Mouse (Mus musculus): ENCODE results near the gene Gm17324. TPM values are rescaled to one million over a fixed set of nuclear protein-coding genes. Genes with fewer than 3 reads are reported as not detected.
A peak's percentile ranks its signal among the peaks of the same experiment; 100 is the strongest.
"Not testable (repeated sequence)": the region's sequence is repeated elsewhere in the genome, so short reads cannot be mapped to it uniquely, and the experiment has no call there.

Gene Gm17324
- polyA plus RNA-seq, 1 experiment from 2014 or later, result 1.1 TPM

DNA sequence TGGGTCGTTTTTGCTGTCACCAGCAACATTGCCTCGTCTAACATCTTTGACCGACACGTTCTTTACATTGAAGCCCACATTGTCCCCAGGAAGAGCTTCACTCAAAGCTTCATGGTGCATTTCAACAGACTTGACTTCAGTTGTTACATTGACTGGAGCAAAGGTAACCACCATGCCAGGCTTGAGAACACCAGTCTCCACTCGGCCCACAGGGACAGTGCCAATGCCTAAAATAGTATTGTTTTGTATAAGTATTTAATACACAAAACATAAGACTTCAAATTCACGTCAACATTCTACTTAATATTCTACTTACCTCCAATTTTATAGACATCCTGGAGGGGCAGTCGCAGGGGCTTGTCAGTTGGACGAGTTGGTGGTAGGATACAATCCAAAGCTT, 30.7 kb upstream of the Gm17324 start:
- Histone ChIP-seq H3K4me1 (peaks cover 31% of the 10 kb centered on the region), H3K36me3 (peaks cover 62% of the 10 kb centered on the region), H3K9ac (peak overlapping the region; percentile 98), H3K27ac (peak overlapping the region; percentile 97), H3K4me3 (peak overlapping the region; percentile 82), H3K4me2 (peak overlapping the region; percentile 76)
- not testable (repeated sequence) for H3K9me3 ChIP-seq (replicated peaks); ATAC-seq; H3K27me3 ChIP-seq (replicated peaks)
- WGBS (ENCODE audit: insufficient replicate concordance), result 18% methylated on average over 8 of the region's 8 CpGs

DNA sequence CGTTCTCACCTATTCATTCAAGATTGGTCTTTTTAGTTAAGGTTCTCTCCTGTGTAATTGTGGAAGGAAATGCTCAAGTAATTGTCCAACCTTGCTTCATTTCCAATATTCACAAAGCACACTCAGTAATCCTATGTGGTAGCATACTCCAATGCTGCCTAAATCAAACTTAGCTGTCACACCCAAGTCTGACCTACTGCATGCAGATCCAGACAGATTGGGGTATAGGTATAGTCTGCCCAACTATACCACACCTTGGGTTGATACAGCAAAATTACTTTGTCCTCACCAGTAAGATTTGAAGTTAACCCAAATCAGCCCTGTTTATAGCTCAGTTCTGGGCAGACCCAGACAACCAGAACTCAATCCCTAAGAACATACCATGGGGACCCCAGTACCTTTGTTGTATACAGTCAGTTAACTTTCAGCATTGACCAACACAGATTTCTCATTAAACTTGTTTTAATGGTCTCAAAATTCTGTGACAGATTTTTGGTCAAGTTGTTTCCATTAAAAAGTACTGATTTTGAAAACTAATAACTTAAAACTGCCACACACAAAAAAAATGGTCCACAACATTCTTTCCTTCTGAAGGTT, 29.5 kb upstream of the Gm17324 start:
- H3K9ac ChIP-seq; H3K27me3 ChIP-seq (replicated peaks); H3K9me3 ChIP-seq (replicated peaks); ATAC-seq: not testable (repeated sequence)
- peaks cover 74% of the 10 kb centered on the region for H3K36me3 ChIP-seq
- peak overlapping the region; percentile 71 for H3K27ac ChIP-seq
- H3K4me3 ChIP-seq, result peak overlapping the region; percentile 15; the same call in 1 of the 2 replicates
- H3K4me1 ChIP-seq, result peaks cover 29% of the 10 kb centered on the region
- WGBS (ENCODE audit: insufficient replicate concordance), result 62% methylated on average over 1 of the region's 1 CpGs
- peak overlapping the region; percentile 24; the same call in 1 of the 2 replicates for H3K4me2 ChIP-seq

DNA sequence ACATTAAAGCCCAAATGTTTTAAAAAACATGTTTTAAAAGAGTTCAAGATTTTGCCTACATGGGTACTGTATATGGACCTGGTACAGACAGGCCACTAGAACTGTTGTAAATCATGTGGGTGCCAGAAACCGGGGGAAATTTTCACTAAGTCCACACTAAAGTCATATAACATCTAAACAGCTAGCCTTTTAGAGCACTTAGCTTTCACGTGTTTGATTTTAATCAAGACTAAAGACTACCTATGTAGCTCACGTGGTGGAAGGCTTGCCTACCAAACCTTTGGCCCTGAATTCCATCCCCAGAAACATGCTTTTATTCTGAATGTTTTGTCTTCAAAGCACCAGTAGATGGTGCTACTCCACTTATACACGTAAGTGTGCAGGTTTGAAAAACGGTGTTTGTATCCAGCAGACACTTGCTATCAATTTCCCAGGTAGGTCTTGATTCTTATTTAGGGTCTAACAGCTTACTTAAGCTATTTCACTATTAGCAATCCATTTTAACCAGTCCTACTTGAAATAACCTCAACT, 28.5 kb upstream of the Gm17324 start:
- Histone ChIP-seq H3K9me3 (replicated peaks) (no peaks in the 10 kb centered on the region), H3K27me3 (replicated peaks) (no peaks in the 10 kb centered on the region), H3K27ac (peak overlapping the region; percentile 71), H3K4me1 (peaks cover 19% of the 10 kb centered on the region), H3K4me3 (no peak overlapping the region), H3K36me3 (peaks cover 84% of the 10 kb centered on the region), H3K4me2 (no peak overlapping the region), H3K9ac (no peak overlapping the region)
- peak; percentile 1 for ATAC-seq
- WGBS (ENCODE audit: insufficient replicate concordance), result 2% methylated on average over 5 of the region's 5 CpGs

DNA sequence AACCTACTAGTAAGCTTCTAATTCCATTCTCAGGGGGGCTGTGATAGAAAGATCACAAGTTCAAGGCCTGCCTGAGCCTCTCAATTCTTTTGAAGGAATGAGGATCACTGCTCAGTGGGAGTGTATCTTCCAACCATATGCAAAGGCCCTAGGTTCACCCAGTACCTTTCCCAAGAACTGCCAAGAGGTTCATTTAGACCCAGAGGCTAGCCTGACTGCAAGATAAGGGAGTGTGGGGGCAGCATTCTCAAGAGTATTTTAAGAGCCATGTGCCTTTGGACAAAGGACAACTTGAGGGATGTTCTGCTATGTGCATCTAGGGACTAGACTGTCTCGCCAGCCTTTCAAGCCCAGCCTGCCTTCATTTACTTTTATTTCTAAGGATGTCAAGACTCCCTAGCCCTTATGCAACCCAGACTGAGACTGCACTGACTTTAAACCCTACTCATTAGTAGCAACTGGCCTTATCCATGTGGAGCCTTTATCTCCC, 28.0 kb upstream of the Gm17324 start:
- no peak overlapping the region for H3K4me2 ChIP-seq
- peaks cover 16% of the 10 kb centered on the region for H3K4me1 ChIP-seq
- peaks cover 89% of the 10 kb centered on the region for H3K36me3 ChIP-seq
- H3K27me3 ChIP-seq (replicated peaks), result no peaks in the 10 kb centered on the region
- 8% methylated on average over 1 of the region's 1 CpGs for WGBS (ENCODE audit: insufficient replicate concordance)
- H3K9me3 ChIP-seq (replicated peaks), result no peaks in the 10 kb centered on the region
- H3K9ac ChIP-seq, result no peak overlapping the region
- H3K4me3 ChIP-seq, result no peak overlapping the region
- ATAC-seq, result peak; percentile 46
- H3K27ac ChIP-seq, result peak overlapping the region; percentile 71

DNA sequence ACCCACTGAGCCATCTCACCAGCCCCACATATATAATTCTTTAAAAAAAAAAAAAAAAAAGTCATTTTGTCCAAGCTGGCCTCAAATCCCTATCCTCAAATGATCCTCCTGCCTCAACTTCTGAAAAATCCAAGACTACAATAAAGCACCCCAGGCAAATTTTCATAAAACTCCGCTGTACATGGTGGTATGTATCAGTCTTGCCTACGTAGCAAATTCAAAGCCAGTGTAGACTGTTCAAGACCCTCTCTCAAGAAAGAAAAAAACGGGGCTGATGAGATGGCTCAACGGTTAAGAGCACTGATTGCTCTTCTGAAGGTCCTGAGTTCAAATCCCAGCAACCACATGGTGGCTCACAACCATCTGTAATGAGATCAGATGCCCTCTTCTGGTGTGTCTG, 27.3 kb upstream of the Gm17324 start:
- Histone ChIP-seq H3K4me2 (no peak overlapping the region), H3K36me3 (peaks cover 91% of the 10 kb centered on the region), H3K9ac (no peak overlapping the region), H3K4me1 (peaks cover 16% of the 10 kb centered on the region), H3K4me3 (no peak overlapping the region), H3K27ac (no peak overlapping the region), H3K9me3 (replicated peaks) (no peaks in the 10 kb centered on the region), H3K27me3 (replicated peaks) (no peaks in the 10 kb centered on the region)
- WGBS (ENCODE audit: insufficient replicate concordance), result 74% methylated on average over 4 of the region's 4 CpGs
- ATAC-seq, result no peak

DNA sequence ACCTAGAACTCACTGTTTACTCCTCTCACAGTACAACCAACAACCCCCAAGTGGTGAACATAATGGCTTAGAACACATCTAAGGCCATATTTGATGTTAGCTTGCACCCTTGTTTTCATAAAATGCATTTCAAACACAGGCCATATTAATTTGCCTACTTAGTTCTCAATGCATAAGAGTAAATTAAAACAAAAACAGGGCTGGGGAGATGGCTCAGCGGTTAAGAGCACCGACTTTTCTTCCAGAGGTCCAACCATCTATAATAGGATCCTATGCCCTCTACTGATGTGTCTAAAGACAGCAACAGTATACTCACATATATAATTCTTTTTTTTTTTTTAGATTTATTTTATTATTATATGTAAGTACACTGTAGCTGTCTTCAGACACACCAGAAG, 26.8 kb upstream of the Gm17324 start:
- H3K4me3 ChIP-seq, result no peak overlapping the region
- H3K27me3 ChIP-seq (replicated peaks), result no peaks in the 10 kb centered on the region
- H3K36me3 ChIP-seq, result peaks cover 91% of the 10 kb centered on the region
- no peaks in the 10 kb centered on the region for H3K9me3 ChIP-seq (replicated peaks)
- peaks cover 16% of the 10 kb centered on the region for H3K4me1 ChIP-seq
- WGBS (ENCODE audit: insufficient replicate concordance), result 83% methylated on average over 2 of the region's 2 CpGs
- H3K4me2 ChIP-seq, result no peak overlapping the region
- ATAC-seq, result no peak
- no peak overlapping the region for H3K27ac ChIP-seq
- H3K9ac ChIP-seq, result no peak overlapping the region

DNA sequence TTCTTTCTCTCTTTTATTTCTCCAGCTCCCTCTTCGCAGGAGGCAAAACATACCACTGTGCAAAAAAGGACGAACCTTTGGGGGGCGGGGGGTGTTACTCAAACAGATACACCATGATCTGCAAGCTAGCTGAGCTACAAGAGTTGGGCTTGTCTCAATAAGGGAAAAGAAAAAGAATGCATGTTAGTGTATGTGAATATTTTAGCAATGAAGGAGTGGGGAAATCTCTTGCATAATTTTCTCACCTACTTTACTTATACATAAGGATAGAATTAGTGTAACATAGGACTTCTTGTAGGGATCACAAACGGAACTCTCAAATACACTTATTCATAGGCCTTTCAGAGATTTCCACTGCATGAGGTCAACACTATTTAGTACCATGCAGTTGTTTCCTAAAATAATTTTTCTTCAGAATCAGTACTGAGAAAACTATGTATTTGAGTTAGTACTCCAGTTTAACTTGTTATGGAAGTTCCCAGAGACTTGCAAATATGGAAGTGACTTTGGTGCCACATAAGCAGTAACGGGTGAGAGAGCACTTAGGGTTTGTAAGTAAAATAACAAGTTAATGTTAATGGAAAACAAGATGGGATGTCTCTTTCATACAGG, 26.3 kb upstream of the Gm17324 start:
- Histone ChIP-seq H3K36me3 (peaks cover 91% of the 10 kb centered on the region), H3K27ac (no peak overlapping the region), H3K27me3 (replicated peaks) (no peaks in the 10 kb centered on the region), H3K4me3 (no peak overlapping the region), H3K4me1 (peaks cover 16% of the 10 kb centered on the region), H3K9ac (no peak overlapping the region), H3K9me3 (replicated peaks) (no peaks in the 10 kb centered on the region), H3K4me2 (no peak overlapping the region)
- 79% methylated on average over 5 of the region's 5 CpGs for WGBS (ENCODE audit: insufficient replicate concordance)
- no peak for ATAC-seq

DNA sequence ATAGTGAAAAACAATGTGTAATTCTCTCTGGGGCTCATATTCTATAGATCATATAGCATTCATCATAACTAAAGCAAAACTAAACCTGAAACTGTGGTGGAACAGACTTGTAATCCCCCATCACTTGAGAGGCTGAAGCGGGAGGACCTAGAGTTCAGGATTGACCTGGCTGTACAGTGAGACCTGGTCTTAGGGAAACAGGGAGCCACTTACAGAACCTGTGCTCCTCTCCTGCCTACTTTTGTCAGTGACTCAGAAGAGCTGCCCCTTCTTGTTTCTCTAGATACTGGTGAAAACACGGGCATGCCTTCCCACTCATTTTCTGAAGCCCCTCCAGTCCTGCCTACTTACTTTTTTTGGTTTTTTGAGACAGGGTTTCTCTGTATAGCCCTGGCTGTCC, 25.7 kb upstream of the Gm17324 start:
- Histone ChIP-seq H3K27ac (peak overlapping the region; percentile 51; the same call in 1 of the 2 replicates), H3K36me3 (peaks cover 92% of the 10 kb centered on the region), H3K9me3 (replicated peaks) (no peaks in the 10 kb centered on the region), H3K9ac (no peak overlapping the region), H3K27me3 (replicated peaks) (no peaks in the 10 kb centered on the region), H3K4me3 (no peak overlapping the region), H3K4me1 (peaks cover 12% of the 10 kb centered on the region), H3K4me2 (no peak overlapping the region)
- WGBS (ENCODE audit: insufficient replicate concordance), result 69% methylated on average over 2 of the region's 2 CpGs
- ATAC-seq, result no peak

DNA sequence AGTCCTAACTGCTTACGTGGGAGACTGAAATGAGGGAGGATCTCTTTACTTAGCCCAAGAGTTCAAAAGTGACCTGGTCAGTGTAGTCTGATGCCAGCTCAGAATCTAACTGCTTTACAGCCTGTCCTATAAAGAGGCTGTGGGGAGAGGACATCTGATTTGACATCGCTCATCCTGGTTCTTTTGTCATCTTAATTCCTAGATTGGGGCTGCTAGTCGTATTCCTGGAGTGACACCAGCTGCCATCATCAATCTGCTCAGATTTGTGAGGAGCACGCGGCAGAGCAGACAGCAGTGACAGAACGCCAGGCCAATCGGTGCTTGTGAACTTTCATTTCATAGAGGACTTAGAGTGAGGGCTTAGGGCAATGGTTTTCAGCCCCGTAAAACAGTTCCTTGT, 25.0 kb upstream of the Gm17324 start:
- Histone ChIP-seq H3K36me3 (peaks cover 92% of the 10 kb centered on the region), H3K27me3 (replicated peaks) (no peaks in the 10 kb centered on the region), H3K27ac (no peak overlapping the region), H3K4me2 (no peak overlapping the region), H3K9ac (no peak overlapping the region), H3K4me3 (no peak overlapping the region), H3K9me3 (replicated peaks) (no peaks in the 10 kb centered on the region), H3K4me1 (peaks cover 5% of the 10 kb centered on the region; the same call in 1 of the 2 replicates)
- ATAC-seq, result no peak
- WGBS (ENCODE audit: insufficient replicate concordance), result 85% methylated on average over 8 of the region's 8 CpGs

DNA sequence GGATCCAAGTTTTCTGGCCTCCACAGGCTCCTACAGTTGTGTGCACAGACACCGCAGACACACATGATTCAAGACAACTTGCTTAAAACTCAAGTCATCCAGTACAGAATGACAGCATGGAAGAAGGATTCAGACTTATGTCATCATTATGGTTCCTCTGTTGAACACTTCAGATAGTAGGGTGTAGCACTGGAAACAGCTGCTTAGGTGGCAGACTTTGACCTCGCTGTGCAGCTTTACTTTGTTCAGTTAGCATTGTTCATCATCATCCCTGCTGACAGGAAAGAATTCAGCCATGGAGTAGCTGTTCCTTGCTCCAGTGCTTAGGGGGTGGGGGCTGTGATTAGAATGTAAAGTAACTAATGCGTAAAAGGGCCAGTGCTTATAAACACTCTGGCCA, 17.1 kb upstream of the Gm17324 start:
- no peak for ATAC-seq
- H3K9me3 ChIP-seq (replicated peaks), result no peaks in the 10 kb centered on the region
- peaks cover 99% of the 10 kb centered on the region for H3K36me3 ChIP-seq
- H3K27ac ChIP-seq, result no peak overlapping the region
- H3K27me3 ChIP-seq (replicated peaks), result no peaks in the 10 kb centered on the region
- no peak overlapping the region for H3K4me2 ChIP-seq
- no peak overlapping the region for H3K9ac ChIP-seq
- H3K4me1 ChIP-seq, result no peaks in the 10 kb centered on the region
- WGBS (ENCODE audit: insufficient replicate concordance), result 91% methylated on average over 3 of the region's 3 CpGs
- no peak overlapping the region for H3K4me3 ChIP-seq

DNA sequence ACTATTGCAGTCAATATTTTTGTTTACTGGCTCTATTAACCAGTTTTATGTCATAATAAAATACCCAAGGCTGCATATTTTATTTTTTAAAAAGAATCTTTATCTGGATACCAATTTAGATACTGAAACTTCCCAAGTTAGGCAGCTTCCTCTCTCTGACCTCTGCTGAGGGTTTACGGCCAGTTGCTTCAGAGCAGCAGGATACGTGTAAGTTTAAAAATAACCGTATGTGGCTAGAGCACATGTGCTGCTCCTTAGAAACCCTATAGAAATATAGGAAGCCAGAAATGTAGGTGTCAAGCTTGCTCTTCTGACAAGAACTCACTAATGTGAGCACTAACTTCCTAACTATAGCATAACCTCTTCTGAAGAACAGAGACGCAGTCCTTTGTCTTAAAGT, 14.8 kb upstream of the Gm17324 start:
- Histone ChIP-seq H3K36me3 (peaks cover 99% of the 10 kb centered on the region), H3K27me3 (replicated peaks) (no peaks in the 10 kb centered on the region), H3K4me1 (no peaks in the 10 kb centered on the region), H3K27ac (no peak overlapping the region), H3K9ac (no peak overlapping the region), H3K4me2 (no peak overlapping the region), H3K9me3 (replicated peaks) (no peaks in the 10 kb centered on the region), H3K4me3 (no peak overlapping the region)
- no peak for ATAC-seq
- 72% methylated on average over 4 of the region's 4 CpGs for WGBS (ENCODE audit: insufficient replicate concordance)

DNA sequence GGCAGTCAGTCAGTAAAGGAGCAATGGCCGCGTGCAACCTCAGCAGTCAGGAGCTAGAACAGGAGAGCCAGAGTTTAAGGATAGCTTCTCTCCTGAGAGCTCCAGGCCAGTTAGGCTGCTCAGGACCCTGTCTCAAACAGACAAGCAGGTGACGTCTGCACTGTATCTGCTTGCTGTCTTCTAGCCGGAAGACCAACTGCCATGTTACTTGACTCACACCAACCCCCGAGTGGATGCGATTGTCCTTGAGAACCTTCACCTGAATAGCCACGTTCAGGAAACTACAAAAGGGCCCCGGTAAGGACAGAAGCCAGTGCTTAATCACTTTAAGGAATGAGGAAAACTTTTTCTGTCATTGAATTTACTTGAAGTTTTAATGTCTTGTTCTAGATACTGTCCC, 8.4 kb upstream of the Gm17324 start:
- H3K27ac ChIP-seq, result no peak overlapping the region
- H3K27me3 ChIP-seq (replicated peaks), result no peaks in the 10 kb centered on the region
- no peak for ATAC-seq
- H3K9me3 ChIP-seq (replicated peaks), result no peaks in the 10 kb centered on the region
- H3K4me2 ChIP-seq, result no peak overlapping the region
- peaks cover 14% of the 10 kb centered on the region for H3K4me1 ChIP-seq
- 90% methylated on average over 8 of the region's 8 CpGs for WGBS (ENCODE audit: insufficient replicate concordance)
- H3K9ac ChIP-seq, result no peak overlapping the region
- H3K36me3 ChIP-seq, result peaks cover 95% of the 10 kb centered on the region
- H3K4me3 ChIP-seq, result no peak overlapping the region
